Mouse (Mus musculus) G1E (cell line): Measurements from ENCODE around the gene Cux1.

Experiments used
- CTCF ChIP-seq: IDR thresholded peaks from 2 replicates; pipeline ENCODE4 v1.5.1; 2012; ENCODE audit warnings: low read depth, low read length, inconsistent platforms, mixed read lengths
- GATA1 ChIP-seq: IDR thresholded peaks from 2 replicates; pipeline ENCODE4 v1.6.1; 2012; ENCODE audit warnings: borderline replicate concordance, low read length, inconsistent platforms, mixed read lengths
- GATA2 ChIP-seq: IDR thresholded peaks from 2 replicates; pipeline ENCODE4 v1.6.1; 2012; ENCODE audit warnings: low read depth, low read length, inconsistent platforms, borderline replicate concordance
- TAL1 ChIP-seq: conservative IDR thresholded peaks from 2 replicates; pipeline ENCODE4 v1.6.1; 2012; ENCODE audit warnings: low read depth, low read length, inconsistent platforms, mixed read lengths

DNA sequence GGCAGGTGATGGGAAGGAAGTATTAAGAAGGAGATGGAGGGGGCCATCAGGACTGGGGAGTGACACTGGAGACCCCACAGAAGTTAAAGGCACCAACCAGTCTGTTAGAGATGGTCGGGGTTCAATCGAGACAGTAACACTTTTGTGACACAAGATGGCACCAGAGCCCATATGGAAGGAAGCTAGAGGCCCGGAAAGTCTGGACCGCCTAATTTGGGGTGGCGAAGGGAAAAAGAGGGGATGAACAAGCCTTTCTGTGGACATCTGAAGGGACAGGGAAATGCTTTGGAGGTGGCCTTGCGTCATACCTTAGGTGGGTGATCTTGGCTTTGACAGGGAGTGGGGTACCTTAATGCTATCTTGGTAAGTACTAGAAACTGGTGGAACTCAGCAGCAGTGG lies 285.9 kb downstream of the Cux1 start:
- TF ChIP-seq GATA1 (no peak), CTCF (no peak), GATA2 (no peak), TAL1 (no peak)
